Mouse (Mus musculus) midbrain, embryonic 14.5 days (tissue): ENCODE measurements around the gene Btnl6. TPM values are rescaled to one million over a fixed set of nuclear protein-coding genes. Genes with fewer than 3 reads are reported as not detected.

Source experiments
- ATAC-seq: fragments of 200-750 bp; cut with Nextera tagmentation; 2 replicates; pipeline ENCODE4 v1.8.0; 2017; ENCODE audit warnings: moderate number of reproducible peaks, moderate library complexity; ENCODE audit not compliant: low FRiP score, low TSS enrichment
- DNase-seq: peaks from one replicate; pipeline ENCODE4 v3.0.0-alpha.2; 2015
- H3K27ac ChIP-seq: fragments of 300-500 bp; sonication (generic); replicated peaks from 2 replicates; pipeline ENCODE4 v1.5.1; 2014; ENCODE audit warnings: mild to moderate bottlenecking, low read depth, low read length, moderate library complexity
- H3K27me3 ChIP-seq: fragments of 300-500 bp; sonication (generic); 2 replicates; pipeline ENCODE4 v1.6.1; 2014; ENCODE audit warnings: low read length, control low read depth, mixed read lengths; ENCODE audit not compliant: control insufficient read depth, insufficient read depth
- H3K36me3 ChIP-seq: fragments of 300-500 bp; sonication (generic); 2 replicates; pipeline ENCODE4 v1.6.1; 2014; ENCODE audit warnings: low read length, control low read depth; ENCODE audit not compliant: control insufficient read depth, insufficient read depth
- H3K4me1 ChIP-seq: fragments of 300-500 bp; sonication (generic); 2 replicates; pipeline ENCODE4 v1.6.1; 2014; ENCODE audit warnings: mild to moderate bottlenecking, antibody characterized with exemption, low read length, control low read depth; ENCODE audit not compliant: control insufficient read depth, insufficient read depth
- H3K4me2 ChIP-seq: fragments of 300-500 bp; sonication (generic); 2 replicates; pipeline ENCODE4 v1.6.1; 2014; ENCODE audit warnings: mild to moderate bottlenecking, low read length, moderate library complexity
- H3K4me3 ChIP-seq: fragments of 300-500 bp; sonication (generic); replicated peaks from 2 replicates; pipeline ENCODE4 v1.5.1; 2014; ENCODE audit warnings: low read depth, low read length
- H3K9ac ChIP-seq: fragments of 300-500 bp; sonication (generic); replicated peaks from 2 replicates; pipeline ENCODE4 v1.6.1; 2014; ENCODE audit warnings: mild to moderate bottlenecking, low read length, moderate library complexity
- H3K9me3 ChIP-seq: fragments of 300-500 bp; sonication (generic); 2 replicates; pipeline ENCODE4 v1.6.1; 2016; ENCODE audit warnings: low read length, control low read depth, mixed read lengths; ENCODE audit not compliant: control insufficient read depth
- WGBS: fragments of 180-500 bp; shearing (Covaris S2); extraction: QIAGEN DNeasy Blood & Tissue Kit; methylation state at CpG from one replicate; pipeline ENCODE4 v1.1.7; 2014; 5-methylcytosine and 5-hydroxymethylcytosine counted together
- polyA plus RNA-seq: library from polyadenylated mRNA; unstranded; fragments of >200 nt; fragmentation: Nextera tagmentation; extraction: Ambion mirVana; gene quantifications from 2 replicates; pipeline ENCODE4 v1.2.1, GENCODE M21; 2014

Btnl6 gene
- not detected in 2 replicates for polyA plus RNA-seq

DNA sequence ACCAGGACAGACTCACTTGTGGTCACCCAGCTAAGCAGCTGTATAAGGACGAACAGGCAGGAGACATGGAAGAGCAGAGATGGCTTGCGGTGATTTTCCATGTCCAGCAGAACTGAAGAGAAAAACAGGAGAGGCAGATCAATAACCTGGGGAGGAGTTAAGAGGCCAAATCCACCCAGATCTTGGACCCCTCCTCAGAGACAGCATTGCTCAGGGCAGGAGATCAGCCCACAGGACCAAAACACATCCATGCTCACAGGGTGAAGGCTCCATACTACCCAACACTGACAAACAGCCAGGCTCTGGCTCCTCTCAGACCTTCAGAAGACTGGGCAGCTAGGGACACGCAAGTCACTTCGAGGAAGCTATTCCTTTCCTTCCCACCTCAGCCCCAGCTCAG is at the start of gene Btnl6:
TSS of gene Btnl6 (minus strand) at position 101 of the 400 bp plus-strand sequence.
- DNase-seq, result no peak
- H3K36me3 ChIP-seq, result no peaks in the 10 kb centered on the region
- H3K4me1 ChIP-seq, result no peaks in the 10 kb centered on the region
- H3K27me3 ChIP-seq, result no peaks in the 10 kb centered on the region
- ATAC-seq, result no peak
- no peak within 1 kb of the TSS for H3K4me2 ChIP-seq
- no peaks in the 10 kb centered on the region for H3K9me3 ChIP-seq
- no peak within 1 kb of the TSS for H3K9ac ChIP-seq
- no peak within 1 kb of the TSS for H3K4me3 ChIP-seq
- WGBS, result 94% methylated on average over 4 of the region's 4 CpGs
- H3K27ac ChIP-seq, result no peak within 1 kb of the TSS

DNA sequence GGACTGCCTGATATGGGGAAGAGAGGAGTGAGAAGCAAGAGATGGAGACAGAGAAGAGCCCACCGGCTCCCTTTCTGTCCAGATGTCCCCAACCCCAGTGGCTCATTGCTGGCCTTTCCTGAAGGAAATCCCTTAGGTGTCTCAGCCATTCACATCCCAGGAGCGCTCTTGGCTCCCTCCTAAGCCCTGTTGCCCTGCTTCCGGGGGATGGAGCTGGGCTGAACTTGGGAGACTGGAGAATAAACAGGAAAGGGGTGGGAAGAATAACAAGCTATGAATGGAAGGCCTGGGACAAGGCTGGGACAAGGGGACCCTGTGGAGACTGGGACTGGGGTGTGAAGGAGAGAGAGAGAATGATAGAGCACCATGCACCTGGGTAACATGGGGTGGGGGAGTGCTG is 47.6 kb upstream of the Btnl6 start:
- 60% methylated on average over 3 of the region's 3 CpGs for WGBS
- Histone ChIP-seq H3K9me3 (peaks cover 2% of the 10 kb centered on the region; the same call in 1 of the 2 replicates), H3K4me2 (no peak overlapping the region), H3K36me3 (no peaks in the 10 kb centered on the region), H3K9ac (no peak overlapping the region), H3K27me3 (no peaks in the 10 kb centered on the region; the same call in 1 of the 2 replicates), H3K27ac (no peak overlapping the region), H3K4me1 (no peaks in the 10 kb centered on the region), H3K4me3 (no peak overlapping the region)
- no peak for DNase-seq
- no peak for ATAC-seq

DNA sequence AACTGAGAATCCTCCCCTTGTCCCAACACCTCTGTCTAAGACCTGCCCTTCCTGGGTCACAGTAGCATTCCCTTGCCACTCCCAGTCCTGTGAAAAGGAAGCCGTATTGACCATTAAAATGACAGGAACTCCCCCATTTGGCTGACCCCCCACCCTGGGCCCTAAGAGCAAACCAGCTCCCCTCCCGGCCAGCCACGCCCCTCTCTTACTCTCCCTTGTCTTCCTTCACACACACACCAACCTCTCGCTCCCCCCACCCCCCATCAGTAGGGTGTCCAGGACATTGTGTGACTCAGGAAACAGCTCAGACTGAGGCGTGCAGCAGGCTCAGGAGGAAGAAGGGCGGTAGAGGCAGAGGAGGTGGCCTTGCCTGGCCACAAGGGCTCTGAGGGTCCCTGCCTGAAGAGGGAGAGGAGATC is 46.9 kb upstream of the Btnl6 start, which contains the start of gene Notch4:
TSS of gene Notch4 (plus strand) at position 266 of the 419 bp plus-strand sequence.
- Histone ChIP-seq H3K27ac (peak within 1 kb of the TSS; percentile 20; the same call in 1 of the 2 replicates), H3K4me1 (no peaks in the 10 kb centered on the region), H3K4me3 (no peak within 1 kb of the TSS), H3K27me3 (no peaks in the 10 kb centered on the region; the same call in 1 of the 2 replicates), H3K4me2 (no peak within 1 kb of the TSS), H3K9me3 (peaks cover 2% of the 10 kb centered on the region; the same call in 1 of the 2 replicates), H3K9ac (no peak within 1 kb of the TSS), H3K36me3 (no peaks in the 10 kb centered on the region)
- ATAC-seq (no peak), DNase-seq (no peak)
- 23% methylated on average over 6 of the region's 6 CpGs for WGBS

DNA sequence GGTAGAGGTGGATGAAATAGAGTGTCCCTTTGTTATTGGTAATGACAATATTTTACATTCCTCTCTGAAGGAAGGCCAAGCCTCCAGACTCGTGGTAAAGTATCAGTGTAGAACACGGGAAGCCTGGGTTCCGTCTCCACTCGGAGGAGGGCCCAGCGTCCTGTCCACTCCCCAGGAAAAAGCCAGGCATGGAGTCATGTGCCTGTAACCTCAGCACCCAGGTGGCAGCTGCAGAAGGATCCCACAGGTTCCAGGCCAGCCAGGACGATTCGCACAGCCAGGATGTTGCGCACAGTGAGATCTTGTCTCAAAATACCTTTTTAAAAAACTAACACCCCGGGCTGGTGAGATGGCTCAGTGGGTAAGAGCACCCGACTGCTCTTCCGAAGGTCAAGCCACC is 46.2 kb upstream of the Btnl6 start:
- WGBS, result 80% methylated on average over 11 of the region's 11 CpGs

DNA sequence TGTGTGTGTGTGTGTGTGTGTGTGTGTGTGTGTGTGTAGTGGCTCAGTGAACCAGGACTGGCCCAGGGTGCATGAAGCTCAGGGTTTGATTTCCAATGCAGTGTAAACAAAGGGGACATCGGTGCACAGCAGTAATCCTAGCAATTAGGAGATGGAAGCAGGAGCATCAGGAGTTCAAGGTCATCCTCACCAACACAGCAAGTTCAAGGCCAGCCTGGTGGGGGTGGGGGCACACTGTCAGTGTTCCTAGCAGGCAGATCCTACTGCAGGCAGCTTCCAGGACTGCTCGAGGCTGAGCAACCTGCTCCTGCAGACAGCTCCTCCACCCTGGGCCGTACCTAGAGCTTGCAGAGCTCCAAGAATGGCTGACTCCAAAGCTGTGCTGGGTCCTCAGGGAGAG is 45.4 kb upstream of the Btnl6 start:
- Histone ChIP-seq H3K27ac (no peak overlapping the region), H3K4me3 (no peak overlapping the region), H3K4me2 (no peak overlapping the region), H3K36me3 (no peaks in the 10 kb centered on the region), H3K9ac (no peak overlapping the region), H3K4me1 (no peaks in the 10 kb centered on the region), H3K9me3 (peaks cover 2% of the 10 kb centered on the region; the same call in 1 of the 2 replicates), H3K27me3 (no peaks in the 10 kb centered on the region; the same call in 1 of the 2 replicates)
- ATAC-seq, result no peak
- WGBS, result 70% methylated on average over 3 of the region's 3 CpGs
- no peak for DNase-seq

More for the DNA sequence above, 46.2 kb upstream of the Btnl6 start:
- Histone ChIP-seq H3K4me2 (no peak overlapping the region), H3K9ac (no peak overlapping the region), H3K4me3 (no peak overlapping the region), H3K27ac (no peak overlapping the region), H3K27me3 (no peaks in the 10 kb centered on the region; the same call in 1 of the 2 replicates), H3K36me3 (no peaks in the 10 kb centered on the region), H3K9me3 (peaks cover 2% of the 10 kb centered on the region; the same call in 1 of the 2 replicates), H3K4me1 (no peaks in the 10 kb centered on the region)
- no peak for ATAC-seq
- no peak for DNase-seq

DNA sequence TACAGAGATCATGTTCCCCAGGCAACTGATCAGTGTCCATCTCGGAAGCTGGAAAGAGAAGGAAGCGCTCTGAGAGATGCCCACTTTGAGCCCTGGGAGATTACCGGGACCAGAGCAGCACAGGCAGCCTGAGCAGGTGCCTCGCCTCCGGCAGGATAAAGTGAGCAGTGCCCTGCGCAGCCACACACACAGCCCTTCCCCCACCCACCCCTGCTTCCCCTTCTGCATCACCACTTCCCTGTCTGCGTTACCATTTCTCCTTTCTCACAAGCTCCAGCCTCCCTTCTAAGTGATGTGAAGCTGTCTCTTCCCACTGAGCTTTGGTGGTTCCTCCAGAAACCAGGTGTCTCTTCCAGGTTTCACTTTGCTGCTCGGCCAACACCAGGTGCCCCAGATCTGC is 44.0 kb upstream of the Btnl6 start:
- H3K27me3 ChIP-seq, result no peaks in the 10 kb centered on the region
- H3K27ac ChIP-seq, result no peak overlapping the region; the same call in 1 of the 2 replicates
- no peaks in the 10 kb centered on the region for H3K4me1 ChIP-seq
- ATAC-seq (no peak), DNase-seq (peak; percentile 30)
- no peak overlapping the region for H3K4me2 ChIP-seq
- H3K4me3 ChIP-seq, result no peak overlapping the region
- WGBS, result 29% methylated on average over 8 of the region's 8 CpGs
- H3K36me3 ChIP-seq, result no peaks in the 10 kb centered on the region
- H3K9me3 ChIP-seq, result peaks cover 2% of the 10 kb centered on the region; the same call in 1 of the 2 replicates
- H3K9ac ChIP-seq, result no peak overlapping the region

DNA sequence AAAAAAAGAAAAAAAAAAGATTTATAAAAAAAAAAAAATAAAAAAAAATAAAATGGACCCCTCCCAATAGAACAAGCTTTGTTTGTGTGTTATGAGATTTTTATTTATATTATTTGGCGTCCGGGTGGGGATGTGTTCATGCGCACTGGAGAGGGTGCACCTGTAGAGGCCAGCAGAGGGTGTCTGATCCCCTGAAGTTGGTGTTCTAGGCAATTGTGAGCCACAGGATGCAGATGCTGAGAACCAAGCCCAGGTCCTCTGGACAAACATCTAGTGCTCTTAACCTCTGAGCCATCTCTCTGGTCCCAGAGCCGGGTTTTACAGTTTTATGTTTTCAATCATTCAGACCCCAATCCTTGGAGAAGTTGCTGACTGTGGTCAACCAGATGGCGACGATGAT is 43.3 kb upstream of the Btnl6 start:
- no peak overlapping the region for H3K9ac ChIP-seq
- H3K36me3 ChIP-seq, result no peaks in the 10 kb centered on the region
- no peak overlapping the region for H3K27ac ChIP-seq
- ATAC-seq (no peak), DNase-seq (no peak)
- no peak overlapping the region for H3K4me3 ChIP-seq
- no peak overlapping the region for H3K4me2 ChIP-seq
- no peaks in the 10 kb centered on the region for H3K4me1 ChIP-seq
- no peaks in the 10 kb centered on the region; the same call in 1 of the 2 replicates for H3K9me3 ChIP-seq
- WGBS, result 93% methylated on average over 6 of the region's 6 CpGs
- H3K27me3 ChIP-seq, result no peaks in the 10 kb centered on the region

DNA sequence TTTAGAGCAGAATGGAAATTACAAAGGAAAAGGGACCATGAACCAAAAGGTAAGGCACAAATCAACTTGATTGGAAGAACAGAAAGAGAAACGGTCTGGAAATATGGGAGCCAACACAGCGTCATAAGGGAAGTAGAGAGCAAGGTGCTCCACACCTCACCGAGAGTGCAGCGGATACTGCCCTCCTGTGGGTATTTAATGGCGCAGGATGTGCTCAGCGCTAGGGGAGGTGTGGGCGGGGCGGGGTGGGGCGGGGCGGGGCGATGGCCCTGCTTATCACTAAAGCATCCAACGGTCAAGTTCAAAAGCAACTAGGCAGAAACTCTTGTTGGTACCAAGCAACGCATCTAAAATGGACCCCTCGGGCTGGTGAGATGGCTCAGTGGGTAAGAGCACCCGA is 42.7 kb upstream of the Btnl6 start:
- H3K9me3 ChIP-seq, result no peaks in the 10 kb centered on the region; the same call in 1 of the 2 replicates
- DNase-seq (no peak), ATAC-seq (no peak)
- no peak overlapping the region for H3K27ac ChIP-seq
- no peaks in the 10 kb centered on the region for H3K27me3 ChIP-seq
- H3K9ac ChIP-seq, result no peak overlapping the region
- no peaks in the 10 kb centered on the region for H3K4me1 ChIP-seq
- no peak overlapping the region for H3K4me2 ChIP-seq
- H3K4me3 ChIP-seq, result no peak overlapping the region
- H3K36me3 ChIP-seq, result no peaks in the 10 kb centered on the region
- WGBS, result 33% methylated on average over 15 of the region's 15 CpGs

DNA sequence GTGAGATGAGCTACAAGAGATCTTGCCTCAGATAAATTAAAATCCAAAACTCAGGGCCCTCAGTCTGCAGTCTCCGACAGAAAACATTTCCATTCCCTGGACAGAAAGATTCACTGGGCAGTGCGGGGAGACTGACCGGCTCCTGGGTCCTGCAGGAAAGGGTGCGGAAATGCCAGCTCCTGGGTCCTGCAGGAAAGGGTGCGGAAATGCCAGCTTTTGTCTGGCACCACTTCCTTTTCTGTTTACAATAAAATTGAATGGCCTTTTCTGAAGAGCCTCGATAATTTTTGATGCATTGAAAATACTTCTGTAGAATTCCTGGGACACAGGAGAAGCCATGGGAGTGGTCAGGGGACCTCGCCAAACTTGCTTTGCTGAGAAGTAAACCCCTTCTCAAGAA is 42.0 kb upstream of the Btnl6 start:
- Histone ChIP-seq H3K9me3 (no peaks in the 10 kb centered on the region; the same call in 1 of the 2 replicates), H3K4me3 (no peak overlapping the region), H3K27ac (no peak overlapping the region), H3K4me2 (no peak overlapping the region), H3K27me3 (no peaks in the 10 kb centered on the region), H3K36me3 (no peaks in the 10 kb centered on the region), H3K9ac (no peak overlapping the region), H3K4me1 (no peaks in the 10 kb centered on the region)
- ATAC-seq (no peak), DNase-seq (no peak)
- 88% methylated on average over 7 of the region's 7 CpGs for WGBS
